Mouse (Mus musculus) MEL-GATA-1-ER (cell line): ENCODE data around the gene Eapp.
"Not testable (repeated sequence)": the region's sequence is repeated elsewhere in the genome, so short reads cannot be mapped to it uniquely, and the experiment has no call there.

ENCODE experiments used
- DNase-seq: peaks from one replicate; pipeline ENCODE4 v3.0.0-alpha.2; 2012; ENCODE audit warnings: low read depth; ENCODE audit errors: extremely low read depth

Gene Eapp

DNA sequence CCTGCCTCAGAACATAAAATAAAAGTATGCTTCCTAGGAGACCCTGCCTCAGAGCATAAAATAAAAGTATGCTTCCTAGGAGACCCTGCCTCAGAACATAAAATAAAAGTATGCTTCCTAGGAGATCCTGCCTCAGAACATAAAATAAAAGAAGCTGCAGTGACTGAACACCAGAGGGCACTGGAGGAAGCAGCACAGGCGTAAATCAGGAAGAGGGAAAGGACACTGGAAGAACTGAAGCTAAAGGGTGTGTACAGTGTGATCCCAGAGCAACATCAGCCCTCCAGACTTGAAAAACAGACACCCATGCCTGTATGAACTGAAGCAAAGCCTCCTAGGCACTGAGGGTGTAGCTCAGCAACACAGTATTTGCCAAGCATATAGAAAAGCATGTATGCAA is 12.5 kb downstream of the Eapp start:
- DNase-seq: no peak

DNA sequence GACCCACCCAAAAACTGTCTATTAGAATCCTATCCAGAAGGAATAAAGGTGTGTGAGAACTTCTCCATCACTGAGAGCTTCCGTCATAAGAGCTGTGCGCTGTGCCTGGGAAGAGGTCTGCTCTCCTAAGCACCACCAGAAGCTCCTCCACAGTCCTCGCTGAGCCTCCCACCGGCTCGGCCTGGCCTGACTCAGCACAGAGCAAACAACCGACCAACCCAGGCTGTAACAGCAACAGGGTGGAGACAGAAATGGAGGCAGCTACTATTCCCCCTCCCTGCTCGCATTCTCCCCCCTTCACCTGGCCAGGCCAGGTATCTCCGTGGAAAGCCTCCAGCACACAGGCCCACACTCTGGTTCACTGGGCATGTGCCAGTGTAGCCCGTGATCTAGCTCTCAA is 19.0 kb downstream of the Eapp start:
- no peak for DNase-seq

DNA sequence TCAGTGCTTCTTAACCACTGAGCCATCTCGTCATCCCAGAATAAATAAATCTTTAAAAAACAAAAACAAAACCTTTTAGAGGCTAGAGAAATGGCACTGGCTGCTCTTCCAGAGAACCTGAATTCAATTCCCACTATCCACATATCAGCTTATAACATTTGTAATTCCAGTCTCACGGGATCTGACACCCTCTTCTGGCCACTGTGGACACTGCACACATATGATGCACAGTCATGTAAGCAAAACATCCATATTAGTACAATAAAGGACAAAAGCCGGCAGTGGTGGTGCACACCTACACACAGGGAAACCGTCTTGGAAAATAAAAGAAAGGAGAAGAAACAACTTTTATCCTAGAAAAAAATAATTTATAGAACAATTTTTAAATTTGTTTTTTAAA is 20.3 kb downstream of the Eapp start:
- no peak for DNase-seq

DNA sequence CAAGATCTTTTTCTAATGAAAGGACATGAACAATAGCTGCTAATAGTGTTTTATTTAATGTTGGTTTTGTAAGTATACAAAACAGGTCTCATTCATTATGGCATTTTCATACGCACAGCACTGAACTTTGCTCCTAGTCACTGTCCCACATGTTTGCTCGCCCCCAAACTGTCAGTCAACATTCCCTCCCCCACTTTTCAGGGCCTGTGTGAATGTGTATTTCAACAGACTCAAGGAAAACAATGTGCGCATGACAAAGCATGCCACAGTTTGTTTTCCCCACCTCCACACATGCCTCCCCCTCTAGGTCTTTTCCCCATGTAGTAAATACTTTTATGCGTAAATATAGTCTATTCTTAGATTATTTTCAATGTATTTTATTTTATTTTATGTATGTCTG is 24.4 kb downstream of the Eapp start:
- no peak for DNase-seq

DNA sequence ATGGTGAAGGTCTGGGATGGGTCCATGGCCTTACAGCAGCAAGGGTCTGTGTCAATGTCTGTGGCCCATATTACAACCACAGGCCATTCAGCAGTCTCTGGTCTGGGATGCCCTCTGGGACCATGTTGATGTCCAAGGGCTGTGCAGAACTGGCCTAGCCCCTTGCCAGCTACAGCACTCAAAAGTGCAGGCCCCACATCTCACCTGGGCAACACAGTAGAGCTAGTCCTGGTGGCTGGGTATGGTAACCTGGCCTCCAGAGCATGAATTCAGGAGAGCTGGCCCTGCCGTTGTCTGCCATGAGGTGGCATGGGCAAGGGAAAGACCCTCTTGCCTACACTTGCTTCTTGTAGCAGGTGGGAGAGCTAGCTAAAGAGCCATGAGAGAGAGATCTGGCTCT is 27.6 kb downstream of the Eapp start:
- DNase-seq: no peak

DNA sequence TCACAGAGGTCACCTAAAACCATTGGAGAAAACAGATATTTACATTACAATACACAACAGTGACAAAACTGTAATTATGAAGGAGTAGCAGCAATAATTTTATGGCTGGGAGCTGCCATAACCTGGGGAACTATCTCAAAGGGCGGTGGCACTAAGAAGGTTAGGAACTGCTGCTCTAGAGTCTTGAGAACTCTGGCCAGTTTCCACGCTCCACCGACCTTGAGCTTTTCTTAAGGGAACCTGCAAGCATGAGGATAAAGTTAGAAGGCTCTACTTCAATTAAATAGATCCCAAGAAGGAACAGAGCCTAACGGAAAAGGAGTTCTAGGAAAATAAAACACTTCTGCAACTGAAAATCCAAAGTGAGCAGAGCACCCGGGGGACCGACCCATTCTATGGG is 30.2 kb downstream of the Eapp start:
- DNase-seq: no peak

DNA sequence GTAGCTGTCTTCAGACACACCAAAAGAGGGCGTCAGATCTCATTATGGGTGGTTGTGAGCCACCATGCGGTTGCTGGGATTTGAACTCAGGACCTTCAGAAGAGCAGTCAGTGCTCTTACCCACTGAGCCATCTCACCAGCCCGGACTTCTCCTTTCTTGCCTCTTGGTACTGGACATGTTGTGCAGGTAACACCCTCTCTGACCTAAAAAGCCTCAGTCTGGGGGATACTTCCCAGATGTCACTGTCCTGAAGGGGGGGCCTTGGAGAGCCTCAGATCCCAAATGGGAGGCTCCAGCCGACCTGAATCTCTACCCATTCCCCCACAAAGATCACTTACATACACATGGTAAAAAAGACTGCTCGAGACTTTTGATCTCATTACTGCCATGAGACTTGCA is 34.2 kb downstream of the Eapp start:
- DNase-seq: not testable (repeated sequence)

DNA sequence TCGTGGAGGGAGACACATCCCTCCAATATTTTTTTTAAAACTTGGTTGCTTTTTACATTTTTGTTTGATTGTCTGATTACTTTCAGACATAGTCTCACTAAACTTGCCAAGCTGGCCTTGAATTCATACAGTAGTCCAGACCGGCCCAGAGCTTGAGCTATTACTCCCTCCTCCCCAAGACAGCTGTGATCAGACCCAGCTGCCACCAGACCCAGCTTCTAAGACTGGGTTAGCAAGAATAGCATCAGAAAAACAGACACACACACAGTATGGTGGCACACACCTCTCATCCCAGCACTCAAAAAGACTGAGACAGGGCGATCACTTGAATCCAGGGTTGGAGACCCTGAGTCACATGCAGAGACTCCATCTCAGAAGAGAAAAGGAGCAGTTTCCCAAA is 35.8 kb downstream of the Eapp start:
- no peak for DNase-seq

DNA sequence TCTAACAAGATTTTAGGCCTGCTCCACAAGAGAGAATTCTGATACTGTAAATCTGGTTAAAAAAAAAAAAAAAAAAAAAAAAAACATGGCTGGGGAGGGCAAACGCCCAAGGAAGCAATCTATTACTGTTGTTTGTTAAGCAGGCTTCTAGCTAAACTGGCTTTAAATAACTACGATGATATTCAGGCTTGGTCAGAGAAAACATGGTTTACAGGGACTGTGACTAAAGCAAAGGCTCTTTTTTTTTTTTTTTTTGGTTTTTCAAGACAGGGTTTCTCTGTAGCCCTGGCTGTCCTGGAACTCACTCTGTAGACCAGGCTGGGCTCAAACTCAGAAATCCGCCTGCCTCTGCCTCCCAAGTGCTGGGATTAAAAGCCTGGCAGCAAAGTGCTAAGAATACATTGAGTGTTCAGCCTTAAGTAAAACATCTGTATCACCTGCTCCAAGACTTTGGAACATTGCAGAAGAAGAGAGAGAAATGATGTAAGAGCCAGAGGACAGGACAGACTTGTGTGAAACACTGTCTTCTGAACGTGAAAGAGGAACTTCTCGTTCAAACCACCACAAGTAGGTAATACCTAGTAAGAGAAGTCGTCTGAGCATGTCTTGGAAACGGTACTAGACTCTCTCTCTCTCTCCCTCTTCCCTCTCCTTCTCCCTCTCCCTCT is 37.1 kb downstream of the Eapp start:
- DNase-seq: peak; percentile 68

DNA sequence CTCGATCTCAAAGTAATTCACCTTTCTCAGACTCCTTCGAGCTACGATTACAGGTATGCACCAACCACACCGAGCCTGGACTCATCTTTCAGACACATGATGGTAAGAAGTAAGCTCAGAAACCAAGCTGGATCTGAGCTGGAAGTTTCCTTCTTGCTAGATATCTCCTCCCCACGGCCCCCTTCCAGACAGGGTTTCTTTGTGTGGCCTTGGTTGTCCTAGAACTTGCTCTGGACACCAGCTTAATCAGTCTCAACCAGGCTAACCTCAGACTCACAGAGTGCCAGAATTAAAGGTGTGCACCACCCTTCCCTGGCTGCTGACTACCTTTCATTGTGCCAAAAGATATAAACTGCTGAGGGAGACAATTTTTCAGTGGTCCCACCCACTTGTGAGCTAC is 37.7 kb downstream of the Eapp start:
- DNase-seq: no peak

DNA sequence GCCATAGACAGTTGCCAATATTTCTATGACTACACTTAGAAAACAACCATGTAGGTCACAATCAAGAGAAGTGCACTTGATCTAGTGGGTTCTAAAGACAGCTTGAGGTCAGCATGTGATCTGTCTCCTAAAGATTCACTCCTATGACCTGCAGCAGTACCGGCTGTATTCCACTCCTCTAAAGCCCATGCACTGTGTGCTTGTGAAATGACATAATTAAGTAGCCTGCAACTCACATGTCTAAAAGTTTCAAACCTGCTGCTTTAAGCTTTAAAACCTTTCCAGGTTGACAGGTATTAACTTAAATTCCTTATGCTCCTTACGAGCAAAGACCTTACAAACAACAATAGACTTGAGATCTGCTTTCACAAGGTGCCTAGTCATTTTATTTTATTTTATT is 38.5 kb downstream of the Eapp start:
- DNase-seq: no peak

DNA sequence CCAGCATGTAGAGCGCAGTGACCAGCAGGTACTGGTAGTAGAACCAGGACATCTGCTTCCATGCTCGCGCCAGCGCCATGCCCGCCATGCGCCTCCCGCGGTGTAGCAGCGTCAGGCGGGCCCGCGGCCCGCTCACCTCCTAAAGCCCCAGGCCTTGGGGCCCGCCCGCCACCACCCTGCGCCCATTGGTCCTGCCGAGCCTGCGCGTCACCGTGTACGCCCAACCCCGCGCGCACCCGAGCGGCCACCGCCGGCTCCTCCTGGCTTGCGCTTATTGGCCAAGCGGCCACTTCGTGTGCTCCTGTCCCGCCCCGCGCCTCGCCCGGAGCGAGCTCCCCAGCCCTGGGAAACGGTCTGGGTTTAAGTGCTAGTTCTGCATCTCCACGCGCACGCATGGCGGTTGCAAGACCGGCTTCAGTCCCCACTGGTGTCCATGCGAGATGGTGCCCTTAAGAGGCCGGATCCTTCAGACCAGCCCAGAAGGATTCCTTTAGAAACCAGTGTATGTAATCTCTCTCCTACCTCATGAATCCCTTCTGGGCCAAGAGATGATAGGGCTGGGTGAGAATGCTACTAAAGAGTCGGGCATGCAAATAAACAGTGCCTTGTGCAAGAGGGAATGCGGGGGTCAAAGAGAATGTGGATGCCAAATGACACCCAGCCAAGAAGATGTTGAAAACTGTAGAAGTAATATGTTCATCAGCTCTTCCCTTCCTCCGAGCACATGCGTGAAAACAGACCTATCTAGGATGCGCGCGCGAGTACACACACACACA is 39.1 kb downstream of the Eapp start, which contains the start of gene Sptssa:
TSS of gene Sptssa (minus strand) at position 178 of the 776 bp plus-strand sequence.
- peak; percentile 78 for DNase-seq

DNA sequence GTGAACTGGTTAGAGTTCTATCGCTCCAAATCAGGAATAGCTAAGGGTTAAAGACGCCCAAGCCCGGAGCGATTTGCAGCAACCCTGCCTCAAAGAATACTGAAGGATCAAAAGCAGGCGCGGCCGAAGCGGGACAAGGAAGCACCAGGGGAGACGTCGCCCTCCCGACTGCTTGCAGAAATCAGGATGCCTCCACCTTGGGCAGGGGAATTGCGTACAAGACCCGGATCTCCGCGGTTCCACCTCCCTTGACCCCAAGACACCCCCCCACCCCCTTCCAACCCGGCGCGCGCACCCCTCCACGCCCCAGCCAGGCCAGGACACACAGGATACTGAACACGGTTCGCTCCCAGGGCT is 39.7 kb downstream of the Eapp start:
- no peak for DNase-seq

DNA sequence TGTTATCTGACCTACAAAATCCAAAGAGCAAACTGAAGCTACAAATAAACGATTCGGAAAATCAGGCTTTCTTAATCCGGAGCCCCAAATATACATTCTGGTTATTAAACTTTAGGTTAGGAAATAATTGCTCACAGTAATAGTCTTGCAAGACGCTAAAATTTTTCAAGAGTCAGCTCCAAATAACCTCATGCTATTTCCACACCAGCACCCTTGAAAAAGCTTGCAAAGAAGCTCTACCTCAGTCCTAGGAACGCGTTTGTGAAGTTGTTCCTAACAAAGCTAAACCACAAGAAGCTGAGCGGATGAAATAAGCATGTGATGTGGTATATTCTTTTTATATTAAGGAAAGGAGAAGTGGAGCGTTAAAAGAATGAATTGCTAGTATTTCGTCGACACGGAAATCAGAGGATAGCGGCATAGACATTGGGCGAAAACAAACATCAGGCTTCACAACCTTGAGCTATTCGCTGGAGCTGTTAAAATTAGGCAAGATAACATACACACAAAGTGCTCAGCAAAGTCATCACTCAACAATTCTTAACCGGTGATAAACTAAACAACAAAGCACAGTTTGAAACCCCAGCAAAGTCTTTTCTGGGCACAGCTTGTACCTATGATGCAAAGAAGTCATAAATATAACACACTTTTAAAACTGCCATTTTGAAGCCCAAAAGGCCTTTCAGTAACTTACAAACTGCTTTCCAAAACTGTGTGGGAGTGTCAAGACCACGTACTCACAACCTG is 40.2 kb downstream of the Eapp start:
- peak; percentile 86 for DNase-seq

DNA sequence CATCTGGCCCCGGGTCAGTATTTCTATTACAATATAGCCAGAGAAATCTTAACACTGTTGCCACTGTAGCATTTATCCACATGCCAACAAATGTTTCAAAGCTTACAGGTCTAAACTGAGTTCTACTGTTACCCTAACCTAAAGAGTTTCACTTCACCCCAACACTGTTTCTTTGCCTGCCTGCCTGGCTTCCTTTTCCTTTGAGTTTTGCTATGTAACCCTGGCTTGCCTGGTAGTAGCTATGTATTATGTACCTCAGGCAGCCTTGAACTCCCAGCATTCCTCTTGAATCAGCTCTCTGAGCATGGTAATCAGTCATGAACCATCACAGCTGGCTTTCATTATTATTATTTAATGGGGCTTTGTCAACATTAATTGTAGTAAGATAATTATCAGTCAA is 41.0 kb downstream of the Eapp start:
- no peak for DNase-seq

DNA sequence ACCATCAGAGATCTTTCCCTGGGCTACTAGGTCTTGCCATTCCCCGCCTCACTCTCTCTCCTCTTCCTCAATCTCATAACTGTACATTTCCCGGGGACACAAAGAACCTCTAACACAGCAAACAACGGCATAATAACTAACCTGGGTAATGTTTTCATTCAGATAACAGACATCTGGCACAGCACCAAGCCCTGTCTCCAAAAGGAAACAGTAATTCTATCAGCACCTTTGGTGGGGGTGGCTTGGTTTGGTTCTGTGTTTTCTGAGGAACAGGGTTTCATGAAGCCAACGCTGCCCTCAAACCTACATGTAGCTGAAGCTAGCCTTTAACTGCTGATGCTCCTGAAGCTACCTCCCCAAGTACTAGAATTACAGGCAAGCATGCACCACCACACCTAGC is 41.6 kb downstream of the Eapp start:
- peak; percentile 90 for DNase-seq

DNA sequence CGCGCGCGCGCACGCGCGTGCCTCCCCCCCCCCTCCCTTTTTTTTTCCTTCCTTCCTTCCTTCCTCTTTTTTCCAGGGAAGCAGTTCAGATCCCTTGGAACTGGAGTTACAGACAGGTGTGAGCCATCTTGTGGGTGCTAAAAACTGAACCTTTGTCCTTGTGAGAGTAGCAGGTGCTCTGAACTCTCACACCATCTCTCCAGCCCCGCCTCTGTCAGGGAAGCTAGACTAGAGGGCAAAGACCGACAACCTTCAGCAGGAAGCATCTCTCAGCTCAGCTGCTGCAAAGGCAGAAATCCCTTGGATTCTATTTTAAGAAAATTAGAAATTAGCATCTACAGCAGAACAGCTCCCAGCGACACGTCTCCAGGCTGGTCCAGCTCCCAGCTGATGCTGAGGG is 43.4 kb downstream of the Eapp start:
- no peak for DNase-seq

DNA sequence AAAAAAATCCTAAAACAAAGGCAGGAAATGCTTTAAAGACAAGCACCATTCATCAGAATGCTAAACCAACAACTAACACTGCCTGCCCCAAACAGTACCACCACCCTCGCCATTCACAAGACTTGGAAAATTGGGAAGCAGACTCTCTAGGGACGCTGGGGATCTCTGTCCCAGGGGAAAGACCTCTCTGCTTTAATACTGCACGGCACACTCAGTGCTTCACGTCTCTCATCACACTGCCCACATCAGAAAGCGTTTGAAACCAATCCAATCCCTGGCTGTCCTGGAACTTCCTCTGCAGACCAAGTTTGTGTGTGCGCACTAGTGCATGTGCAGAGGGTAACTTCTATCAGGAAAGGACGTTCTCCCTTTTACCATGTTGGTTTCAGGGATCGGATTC is 43.9 kb downstream of the Eapp start:
- no peak for DNase-seq

DNA sequence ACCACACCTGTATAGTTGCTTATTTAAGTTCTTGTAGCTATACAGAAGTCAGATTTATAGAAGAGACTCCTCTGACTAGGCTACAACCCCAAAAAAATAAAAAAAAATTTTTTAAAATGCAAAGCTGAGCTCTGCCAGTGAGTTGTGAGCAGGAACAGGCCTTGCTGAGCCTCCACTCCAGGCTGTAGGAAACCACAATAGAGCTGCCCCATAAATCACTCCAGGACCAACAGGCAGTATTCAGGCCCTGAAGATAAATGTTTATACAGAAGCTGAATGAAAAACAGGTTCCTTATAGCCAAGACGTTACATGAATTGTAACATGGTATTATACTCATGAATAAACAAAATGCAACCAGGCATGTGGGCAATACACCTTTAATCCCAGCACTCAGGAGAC is 44.5 kb downstream of the Eapp start:
- DNase-seq: no peak

DNA sequence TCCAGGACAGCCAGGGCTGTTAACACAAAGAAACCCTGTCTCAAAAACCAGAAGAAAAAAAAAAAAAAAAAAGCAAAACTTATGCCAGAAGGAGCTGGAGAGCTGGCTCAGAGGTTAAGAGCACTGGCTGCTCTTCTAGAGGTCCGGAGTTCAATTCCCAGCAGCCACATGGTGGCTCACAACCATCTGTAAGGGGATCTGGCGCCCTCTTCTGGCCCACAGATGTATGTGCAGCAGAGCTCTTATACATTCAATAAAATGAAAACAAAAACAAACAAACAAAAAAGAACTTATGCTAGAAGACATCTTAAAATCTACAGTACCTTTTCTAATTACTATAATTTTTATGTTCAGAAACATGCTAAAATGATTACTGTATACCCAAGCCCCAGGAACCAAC is 50.8 kb downstream of the Eapp start:
- DNase-seq: no peak

DNA sequence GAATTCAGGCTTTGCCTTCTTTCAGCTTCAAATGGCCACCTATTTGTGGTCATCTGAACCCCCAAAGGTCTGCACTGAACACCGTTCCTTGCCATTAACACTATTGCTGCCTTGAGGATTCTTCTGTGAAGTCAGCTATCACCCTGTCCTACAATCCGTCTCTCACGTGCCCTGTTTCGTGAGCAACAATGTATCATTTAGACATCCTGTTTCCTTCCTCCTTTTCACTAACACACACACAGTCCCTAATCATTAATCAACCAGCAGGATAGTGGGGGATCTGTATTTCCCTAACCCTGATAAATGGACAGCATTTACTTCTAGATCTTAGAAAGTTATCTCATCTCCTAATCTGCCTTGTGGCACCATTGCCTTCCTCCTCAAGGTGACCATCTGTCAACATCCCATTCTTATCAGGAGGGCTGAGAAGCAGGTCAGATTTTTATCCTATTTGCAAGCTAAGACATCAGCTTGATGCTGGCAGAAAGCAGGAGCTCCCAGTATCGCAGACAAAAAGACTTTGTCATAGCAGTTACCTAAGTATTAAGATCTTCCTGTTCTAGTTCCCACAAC is 52.3 kb downstream of the Eapp start:
- DNase-seq: no peak

DNA sequence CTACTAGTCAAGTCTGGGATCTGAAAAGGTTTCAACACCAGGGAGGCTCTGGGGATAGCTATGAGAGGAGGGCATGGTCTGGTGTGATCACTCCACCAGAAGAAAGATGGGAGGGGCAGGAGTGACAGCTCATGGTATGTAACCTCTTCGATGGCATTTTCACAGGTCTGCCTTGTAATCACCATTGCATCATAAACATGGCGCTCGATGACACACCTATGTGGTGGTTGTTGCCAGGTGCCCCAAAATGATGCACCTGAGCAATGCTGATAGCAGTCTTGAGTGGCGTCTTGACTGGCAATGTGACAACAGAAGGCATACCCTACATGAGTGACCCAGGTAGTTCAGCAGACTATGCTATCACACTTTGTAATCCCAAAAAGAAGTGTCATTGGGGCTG is 54.3 kb downstream of the Eapp start:
- no peak for DNase-seq
